Mouse (Mus musculus) lung, postnatal 0 days (tissue): ENCODE results near the gene Nsf. TPM values are rescaled to one million over a fixed set of nuclear protein-coding genes. Genes with fewer than 3 reads are reported as not detected.
A peak's percentile ranks its signal among the peaks of the same experiment; 100 is the strongest.

ENCODE experiments used
- ATAC-seq: fragments of 200-750 bp; cut with Nextera tagmentation; 2 replicates; pipeline ENCODE4 v1.8.0; 2017; ENCODE audit warnings: moderate library complexity
- DNase-seq: peaks from one replicate; pipeline ENCODE4 v3.0.0-alpha.2; 2016; ENCODE audit warnings: low spot score
- H3K27ac ChIP-seq: fragments of 300-500 bp; sonication (generic); 2 replicates; pipeline ENCODE4 v1.5.1; 2014; ENCODE audit warnings: antibody characterized with exemption, mild to moderate bottlenecking, low read length, mixed read lengths
- H3K27me3 ChIP-seq: fragments of 300-500 bp; sonication (generic); replicated peaks from 2 replicates; pipeline ENCODE4 v1.6.1; 2014; ENCODE audit warnings: low read length, mixed read lengths; ENCODE audit not compliant: insufficient read depth
- H3K36me3 ChIP-seq: fragments of 300-500 bp; sonication (generic); 2 replicates; pipeline ENCODE4 v1.6.1; 2014; ENCODE audit warnings: low read length, mixed read lengths; ENCODE audit not compliant: insufficient read depth
- H3K4me1 ChIP-seq: fragments of 300-500 bp; sonication (generic); 2 replicates; pipeline ENCODE4 v1.6.1; 2014; ENCODE audit warnings: antibody characterized with exemption, low read depth, low read length, mixed read lengths; ENCODE audit not compliant: insufficient read depth
- H3K4me2 ChIP-seq: fragments of 300-500 bp; sonication (generic); replicated peaks from 2 replicates; pipeline ENCODE4 v1.6.1; 2014; ENCODE audit warnings: low read depth, mild to moderate bottlenecking, low read length, moderate library complexity, mixed read lengths
- H3K4me3 ChIP-seq: fragments of 300-500 bp; sonication (generic); 2 replicates; pipeline ENCODE4 v1.5.1; 2014; ENCODE audit warnings: low read depth, low read length
- H3K9ac ChIP-seq: fragments of 300-500 bp; sonication (generic); replicated peaks from 2 replicates; pipeline ENCODE4 v1.6.1; 2014; ENCODE audit warnings: low read depth, mild to moderate bottlenecking
- H3K9me3 ChIP-seq: fragments of 300-500 bp; sonication (generic); 2 replicates; pipeline ENCODE4 v1.6.1; 2016; ENCODE audit warnings: low read length, mixed read lengths
- CTCF ChIP-seq: IDR thresholded peaks from 2 replicates; pipeline ENCODE4 v1.5.1; 2016; ENCODE audit warnings: antibody characterized with exemption, mild to moderate bottlenecking
- EP300 ChIP-seq: IDR thresholded peaks from 2 replicates; pipeline ENCODE4 v1.6.1; 2016; ENCODE audit warnings: antibody characterized with exemption, mild to moderate bottlenecking, control low read depth
- WGBS: fragments of 180-500 bp; shearing (Covaris S2); extraction: QIAGEN DNeasy Blood & Tissue Kit; methylation state at CpG from one replicate; pipeline ENCODE4 v1.1.7; 2014; 5-methylcytosine and 5-hydroxymethylcytosine counted together
- polyA plus RNA-seq: library from polyadenylated mRNA; unstranded; fragments of >200 nt; fragmentation: Nextera tagmentation; extraction: Ambion mirVana; gene quantifications from 2 replicates; pipeline ENCODE4 v1.2.1, GENCODE M21; 2015

Gene Nsf
- polyA plus RNA-seq, 1 experiment from 2014 or later = 47.3 TPM

DNA sequence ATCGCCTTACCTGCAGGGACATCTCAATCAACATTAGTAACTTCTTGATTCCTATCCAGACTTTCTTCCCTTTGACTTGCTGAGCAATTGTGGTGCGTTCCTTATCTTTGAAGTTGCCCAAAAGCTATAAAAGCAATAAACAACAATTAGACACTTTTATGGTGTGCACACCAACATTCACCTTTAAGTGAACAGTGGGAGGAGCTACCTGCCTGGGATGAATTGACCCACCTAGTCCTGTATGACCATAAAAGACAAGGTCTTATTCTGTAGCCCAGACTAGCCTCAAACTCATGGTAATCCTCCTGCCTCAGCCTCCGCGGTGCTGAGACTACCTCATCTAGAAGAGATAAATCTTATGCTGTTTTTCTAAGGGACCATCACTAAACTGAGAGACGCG, 126.7 kb downstream of the Nsf start:
- TF ChIP-seq EP300 (no peak), CTCF (no peak)
- Histone ChIP-seq H3K27me3 (no peaks in the 10 kb centered on the region), H3K36me3 (peaks cover 30% of the 10 kb centered on the region; the same call in 1 of the 2 replicates), H3K4me1 (no peaks in the 10 kb centered on the region), H3K4me3 (no peak overlapping the region), H3K27ac (no peak overlapping the region), H3K9me3 (no peaks in the 10 kb centered on the region), H3K4me2 (no peak overlapping the region), H3K9ac (no peak overlapping the region)
- ATAC-seq (no peak), DNase-seq (no peak)
- 95% methylated on average over 6 of the region's 6 CpGs for WGBS

DNA sequence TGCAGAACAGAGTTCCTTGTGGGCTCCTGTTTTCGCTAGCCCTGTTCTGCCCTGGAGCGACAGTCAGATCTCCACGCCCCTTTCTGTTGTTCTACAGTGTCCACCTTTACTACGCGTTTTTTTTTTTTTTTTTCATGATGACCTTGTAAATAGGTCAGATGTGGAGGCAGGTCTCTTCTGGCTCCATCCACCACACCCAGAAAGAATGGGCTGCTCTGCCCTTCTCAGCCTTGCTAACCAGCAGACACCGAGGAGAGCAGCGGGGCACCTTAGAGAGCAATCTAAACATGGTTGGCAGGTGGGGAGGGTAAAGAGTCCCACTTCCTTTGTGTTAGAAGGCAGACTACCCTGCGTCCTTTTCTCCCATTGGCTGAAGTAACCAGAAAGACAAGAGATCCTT, 137.1 kb downstream of the Nsf start:
- H3K4me2 ChIP-seq = no peak overlapping the region
- no peak overlapping the region for H3K9ac ChIP-seq
- H3K4me3 ChIP-seq = no peak overlapping the region
- H3K4me1 ChIP-seq = no peaks in the 10 kb centered on the region
- WGBS = 89% methylated on average over 8 of the region's 8 CpGs
- DNase-seq (no peak), ATAC-seq (no peak)
- TF ChIP-seq CTCF (no peak), EP300 (no peak)
- no peaks in the 10 kb centered on the region for H3K9me3 ChIP-seq
- no peak overlapping the region for H3K27ac ChIP-seq
- no peaks in the 10 kb centered on the region for H3K36me3 ChIP-seq
- H3K27me3 ChIP-seq = no peaks in the 10 kb centered on the region; the same call in 1 of the 2 replicates

GRCm38 (mm10) chr11:103815986-103816385, 137.9 kb downstream of the Nsf start:
- H3K4me3 ChIP-seq = no peak overlapping the region
- 43% methylated on average over 13 of the region's 13 CpGs for WGBS
- no peaks in the 10 kb centered on the region for H3K4me1 ChIP-seq
- no peak overlapping the region for H3K4me2 ChIP-seq
- no peak overlapping the region for H3K9ac ChIP-seq
- ATAC-seq = no peak
- H3K36me3 ChIP-seq = no peaks in the 10 kb centered on the region
- no peak overlapping the region for H3K27ac ChIP-seq
- no peak for DNase-seq
- TF ChIP-seq CTCF = no peak
- TF ChIP-seq EP300 = no peak
- H3K9me3 ChIP-seq = no peaks in the 10 kb centered on the region
- H3K27me3 ChIP-seq = peaks cover 7% of the 10 kb centered on the region

DNA sequence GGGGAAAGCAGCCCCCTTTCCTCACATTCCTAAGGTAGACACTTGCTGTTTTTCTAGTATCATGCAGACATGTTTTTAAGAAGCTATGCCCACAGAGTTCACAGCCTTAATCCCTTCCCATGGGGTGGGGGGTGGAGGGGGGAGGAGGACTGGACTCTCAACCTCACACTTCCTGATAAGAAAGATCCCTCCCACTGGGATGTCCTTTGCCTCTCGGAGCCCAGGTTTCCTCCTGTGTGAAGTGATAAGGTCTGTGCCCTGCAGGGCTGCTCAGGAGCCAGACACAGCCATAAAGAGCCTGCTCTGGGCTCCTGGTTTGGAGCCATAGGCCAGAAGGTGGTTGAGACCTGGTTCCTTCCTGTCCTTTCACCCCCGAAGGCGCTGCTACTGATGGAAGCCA, 139.0 kb downstream of the Nsf start:
- Histone ChIP-seq H3K36me3 (no peaks in the 10 kb centered on the region), H3K9me3 (no peaks in the 10 kb centered on the region), H3K4me1 (no peaks in the 10 kb centered on the region), H3K9ac (no peak overlapping the region), H3K4me3 (no peak overlapping the region), H3K27ac (no peak overlapping the region), H3K27me3 (peaks cover 18% of the 10 kb centered on the region), H3K4me2 (no peak overlapping the region)
- no peak for DNase-seq
- no peak for TF ChIP-seq EP300
- 12% methylated on average over 3 of the region's 3 CpGs for WGBS
- ATAC-seq = no peak

GRCm38 (mm10) chr11:103811246-103811645, 142.6 kb downstream of the Nsf start:
- H3K4me3 ChIP-seq = no peak overlapping the region
- DNase-seq (no peak), ATAC-seq (no peak)
- H3K9ac ChIP-seq = no peak overlapping the region
- no peaks in the 10 kb centered on the region for H3K4me1 ChIP-seq
- 74% methylated on average over 25 of the region's 25 CpGs for WGBS
- no peak for TF ChIP-seq CTCF
- no peak for TF ChIP-seq EP300
- no peak overlapping the region for H3K27ac ChIP-seq
- no peaks in the 10 kb centered on the region for H3K36me3 ChIP-seq
- peaks cover 35% of the 10 kb centered on the region for H3K27me3 ChIP-seq
- no peak overlapping the region for H3K4me2 ChIP-seq
- no peaks in the 10 kb centered on the region for H3K9me3 ChIP-seq

DNA sequence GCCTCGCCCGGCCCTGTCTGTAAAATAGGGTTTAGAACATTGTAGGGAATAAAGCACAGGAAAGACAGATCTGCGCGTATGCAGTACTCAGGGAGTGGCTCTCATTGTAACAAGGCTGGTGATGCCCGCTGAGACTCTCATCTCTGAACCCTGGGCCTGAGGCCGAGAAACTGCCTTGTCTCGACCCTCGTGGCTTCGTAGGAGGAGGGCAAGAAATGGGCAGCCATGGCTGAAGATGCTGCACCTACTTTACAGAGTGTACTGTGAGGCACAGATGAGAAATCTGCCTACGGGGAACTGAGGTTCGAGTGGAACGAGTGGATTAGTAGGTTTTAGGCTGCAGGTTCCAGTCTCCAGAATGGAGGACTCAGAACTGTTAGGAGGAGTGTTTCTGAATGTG, 143.2 kb downstream of the Nsf start:
- no peaks in the 10 kb centered on the region for H3K9me3 ChIP-seq
- peak overlapping the region; percentile 95 for H3K4me2 ChIP-seq
- no peak overlapping the region for H3K9ac ChIP-seq
- WGBS = 27% methylated on average over 12 of the region's 12 CpGs
- ATAC-seq = no peak
- DNase-seq = no peak
- H3K4me1 ChIP-seq = no peaks in the 10 kb centered on the region
- no peaks in the 10 kb centered on the region for H3K36me3 ChIP-seq
- H3K27me3 ChIP-seq = peaks cover 35% of the 10 kb centered on the region
- no peak overlapping the region for H3K27ac ChIP-seq
- TF ChIP-seq CTCF (no peak), EP300 (no peak)
- H3K4me3 ChIP-seq = peak overlapping the region; percentile 47
